Mouse (Mus musculus) kidney, adult 2 months (tissue): Measurements from ENCODE around the gene Nln. TPM values are rescaled to one million over a fixed set of nuclear protein-coding genes. Genes with fewer than 3 reads are reported as not detected.
A peak's percentile ranks its signal among the peaks of the same experiment; 100 is the strongest.

ENCODE experiments used
- DNase-seq: peaks from one replicate; pipeline ENCODE4 v3.0.0; 2021
- H3K27ac ChIP-seq: fragments of 200-500 bp; 2 replicates; pipeline ENCODE4 v1.5.1; 2012; ENCODE audit warnings: low read depth, low read length, control low read depth, inconsistent platforms; ENCODE audit not compliant: insufficient read depth
- H3K27me3 ChIP-seq: fragments of 200-500 bp; replicated peaks from 2 replicates; pipeline ENCODE4 v1.6.1; 2012; ENCODE audit warnings: mild to moderate bottlenecking, moderate library complexity, low read length, inconsistent platforms; ENCODE audit not compliant: control insufficient read depth, insufficient read depth
- H3K36me3 ChIP-seq: fragments of 200-500 bp; 2 replicates; pipeline ENCODE4 v1.6.1; 2012; ENCODE audit warnings: mild to moderate bottlenecking, moderate library complexity, low read length, inconsistent platforms; ENCODE audit not compliant: control insufficient read depth, insufficient read depth
- H3K4me1 ChIP-seq: fragments of 200-500 bp; 2 replicates; pipeline ENCODE4 v1.6.1; 2011; ENCODE audit warnings: low read length; ENCODE audit not compliant: control insufficient read depth, insufficient read depth
- H3K4me3 ChIP-seq: fragments of 200-500 bp; 2 replicates; pipeline ENCODE4 v1.5.1; 2011; ENCODE audit warnings: mild to moderate bottlenecking, low read depth, low read length, control low read depth; ENCODE audit not compliant: insufficient read depth
- CTCF ChIP-seq: fragments of 200-500 bp; conservative IDR thresholded peaks from 2 replicates; pipeline ENCODE4 v1.5.1; 2011; ENCODE audit warnings: low read depth, mild to moderate bottlenecking, control low read depth, low read length, moderate library complexity, mixed read lengths; ENCODE audit not compliant: insufficient read depth, insufficient read length
- POLR2A ChIP-seq: fragments of 200-500 bp; IDR thresholded peaks from one replicate; pipeline ENCODE4 v1.6.1; 2011; ENCODE audit warnings: low read depth, low read length, control low read depth
- WGBS: fragments of 180-500 bp; shearing (Covaris S2); methylation state at CpG from one replicate; pipeline ENCODE4 v1.1.7; 2018; 5-methylcytosine and 5-hydroxymethylcytosine counted together
- polyA plus RNA-seq: library from polyadenylated mRNA; depleted of rRNA; stranded (reverse); fragments of >200 nt; gene quantifications from 2 replicates; pipeline ENCODE4 v1.2.3, GENCODE M21; 2012

The Nln gene
- polyA plus RNA-seq, 1 experiment, result 11.3 TPM

DNA sequence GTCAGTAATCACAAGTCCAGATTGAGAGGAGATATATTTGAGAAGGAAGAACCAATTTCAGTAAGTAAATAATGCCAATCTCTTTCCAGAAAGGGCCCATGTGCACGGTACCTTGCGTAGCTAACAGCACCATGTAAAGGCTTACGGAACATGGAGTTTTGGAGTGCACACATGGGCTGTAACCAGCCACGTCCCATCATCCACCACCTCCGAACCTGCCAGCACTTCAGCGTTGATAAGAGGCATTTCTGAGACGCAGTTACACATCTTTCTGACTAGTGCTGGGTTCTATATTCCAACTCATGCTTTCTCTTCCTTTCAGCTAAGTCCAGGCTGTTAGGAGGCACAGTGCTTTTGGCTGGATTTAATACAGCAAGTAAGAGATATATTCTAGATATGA lies 12.2 kb downstream of the Nln start:
- Histone ChIP-seq H3K36me3 (no peaks in the 10 kb centered on the region), H3K27ac (no peak overlapping the region), H3K4me3 (no peak overlapping the region), H3K4me1 (no peaks in the 10 kb centered on the region), H3K27me3 (no peaks in the 10 kb centered on the region)
- no peak for DNase-seq
- no peak for TF ChIP-seq CTCF
- no peak for TF ChIP-seq POLR2A
- WGBS, result 95% methylated on average over 7 of the region's 7 CpGs

DNA sequence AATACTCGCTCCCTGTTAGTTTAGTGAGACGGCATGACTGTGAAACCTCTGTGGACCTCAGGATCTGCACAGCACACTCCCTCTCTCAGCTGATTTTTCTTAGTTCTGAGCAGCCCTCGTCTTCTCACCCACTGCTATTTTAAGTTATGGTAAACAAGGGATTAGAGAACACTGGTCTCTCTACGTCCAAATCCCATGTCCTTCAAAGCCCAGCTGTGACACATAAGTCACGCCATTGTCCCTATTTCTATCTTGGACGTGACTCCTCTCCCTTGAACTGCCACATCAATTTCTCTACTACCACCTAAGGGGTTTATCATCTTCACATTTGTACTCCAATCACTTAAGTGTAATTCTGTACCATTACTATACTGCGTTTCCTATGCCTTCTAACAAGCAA lies 13.5 kb downstream of the Nln start:
- TF ChIP-seq CTCF (no peak), POLR2A (no peak)
- no peak overlapping the region for H3K4me3 ChIP-seq
- no peaks in the 10 kb centered on the region for H3K4me1 ChIP-seq
- WGBS, result 88% methylated on average over 7 of the region's 7 CpGs
- no peak for DNase-seq
- H3K27ac ChIP-seq, result no peak overlapping the region
- no peaks in the 10 kb centered on the region for H3K36me3 ChIP-seq
- no peaks in the 10 kb centered on the region for H3K27me3 ChIP-seq

DNA sequence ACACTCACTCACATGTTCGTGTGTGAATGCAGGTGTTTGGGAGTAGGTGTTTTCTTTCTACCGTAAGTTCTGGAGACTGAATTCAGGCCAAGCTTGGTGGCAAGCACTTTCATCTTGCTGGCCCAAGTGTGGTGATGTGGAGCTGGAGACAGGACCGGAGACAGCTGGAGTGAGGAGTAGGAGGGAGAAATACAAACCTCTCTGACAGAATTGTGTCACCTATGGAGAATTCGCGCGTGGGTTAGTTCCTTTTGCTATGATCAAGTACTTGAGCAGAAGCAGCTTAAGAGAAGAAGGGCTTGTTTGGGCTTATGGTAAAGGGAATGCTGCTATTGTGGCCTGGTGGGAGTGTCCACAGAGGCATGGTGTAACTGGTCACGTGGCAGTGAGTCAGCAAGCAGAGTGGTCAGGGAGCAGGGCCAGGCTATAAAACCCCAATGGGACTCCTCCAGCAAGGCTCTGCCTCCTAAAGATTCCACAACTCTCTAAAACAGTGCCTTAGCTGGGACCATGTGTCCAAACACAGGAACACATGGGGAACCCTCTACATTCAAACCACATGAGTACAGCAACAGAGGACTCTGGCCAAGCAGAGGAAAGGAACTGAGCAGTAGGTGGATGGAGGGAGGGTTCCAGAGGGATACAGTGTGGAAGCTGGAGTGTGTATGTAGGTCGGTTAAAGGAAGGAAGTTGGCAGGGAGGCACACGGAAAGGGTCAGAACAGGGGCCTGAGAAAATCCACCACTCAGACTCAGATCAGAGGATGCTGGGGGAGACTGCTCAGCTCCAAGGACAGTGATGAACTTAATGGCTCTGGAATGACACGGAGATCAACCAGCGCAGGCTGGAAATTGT lies 14.7 kb downstream of the Nln start:
- H3K36me3 ChIP-seq, result no peaks in the 10 kb centered on the region
- no peaks in the 10 kb centered on the region for H3K27me3 ChIP-seq
- DNase-seq, result no peak
- no peak overlapping the region for H3K4me3 ChIP-seq
- 78% methylated on average over 11 of the region's 11 CpGs for WGBS
- no peak overlapping the region for H3K27ac ChIP-seq
- TF ChIP-seq POLR2A, result no peak
- no peaks in the 10 kb centered on the region for H3K4me1 ChIP-seq

DNA sequence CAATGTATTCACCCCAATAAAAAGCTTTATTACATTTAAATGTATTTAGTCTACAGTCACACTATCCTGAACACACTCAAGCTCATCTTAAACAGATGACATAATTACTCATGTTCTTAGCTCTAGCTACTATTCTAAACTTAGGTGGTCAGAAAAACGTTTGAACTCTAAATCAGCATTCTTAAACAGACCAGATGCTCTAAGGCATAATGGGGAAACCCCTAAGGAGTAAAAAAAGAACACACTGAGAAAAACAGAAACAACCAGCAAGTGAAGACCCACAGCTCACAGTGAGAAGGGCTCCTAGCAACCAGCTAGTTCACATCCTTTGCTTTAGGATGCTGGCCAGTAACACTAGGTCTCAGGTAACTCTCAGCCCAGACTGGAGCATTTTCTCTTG lies 17.7 kb downstream of the Nln start:
- Histone ChIP-seq H3K27me3 (no peaks in the 10 kb centered on the region), H3K4me1 (no peaks in the 10 kb centered on the region), H3K4me3 (no peak overlapping the region), H3K36me3 (no peaks in the 10 kb centered on the region), H3K27ac (no peak overlapping the region)
- WGBS, result 16% methylated on average over 1 of the region's 1 CpGs
- DNase-seq, result no peak
- TF ChIP-seq POLR2A, result no peak
- no peak for TF ChIP-seq CTCF

DNA sequence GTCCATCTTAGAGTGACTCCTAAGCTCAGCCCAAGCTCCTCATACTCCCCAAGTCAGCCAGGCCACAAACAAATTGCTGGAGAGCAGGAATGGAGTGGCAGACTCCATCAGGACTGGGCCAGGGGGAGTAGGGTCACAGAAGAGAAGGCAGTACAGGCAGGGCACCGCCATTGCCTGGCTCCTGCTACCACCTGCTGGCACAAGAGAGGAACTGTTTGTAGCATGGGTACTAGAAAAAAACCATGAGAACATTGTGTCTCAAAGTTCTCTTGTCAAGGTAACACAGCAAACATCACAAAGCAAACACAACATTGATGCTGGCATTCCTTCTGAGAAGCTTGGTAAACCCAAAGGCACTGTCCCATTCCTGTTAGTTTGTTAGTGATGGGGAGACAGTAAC lies 20.0 kb downstream of the Nln start:
- Histone ChIP-seq H3K4me3 (no peak overlapping the region), H3K36me3 (no peaks in the 10 kb centered on the region), H3K27ac (no peak overlapping the region), H3K4me1 (no peaks in the 10 kb centered on the region), H3K27me3 (no peaks in the 10 kb centered on the region)
- 7% methylated on average over 1 of the region's 1 CpGs for WGBS
- DNase-seq, result peak; percentile 56
- TF ChIP-seq CTCF, result peak; percentile 90
- TF ChIP-seq POLR2A, result no peak

DNA sequence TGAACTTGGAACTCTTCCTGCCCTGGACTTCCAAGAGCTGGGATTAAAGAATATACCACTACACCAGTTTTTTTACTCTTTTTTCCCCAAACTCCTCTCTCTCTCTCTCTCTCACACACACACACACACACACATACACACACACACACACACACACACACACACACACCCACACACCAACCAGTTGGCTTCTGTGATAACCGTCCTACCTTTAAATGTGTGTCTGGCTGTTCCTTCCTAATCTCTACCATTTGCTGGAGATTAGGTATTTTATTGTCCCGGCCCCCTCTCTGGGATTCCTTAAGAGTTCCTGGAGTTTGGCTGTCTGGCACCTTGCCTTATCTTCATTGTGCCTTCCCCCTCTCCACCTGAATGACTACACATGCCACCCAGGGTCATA lies 24.8 kb downstream of the Nln start:
- no peak for DNase-seq
- Histone ChIP-seq H3K27ac (no peak overlapping the region), H3K27me3 (no peaks in the 10 kb centered on the region), H3K36me3 (no peaks in the 10 kb centered on the region), H3K4me3 (no peak overlapping the region), H3K4me1 (no peaks in the 10 kb centered on the region)
- WGBS, result 85% methylated on average over 2 of the region's 2 CpGs
- TF ChIP-seq POLR2A (no peak), CTCF (no peak)

DNA sequence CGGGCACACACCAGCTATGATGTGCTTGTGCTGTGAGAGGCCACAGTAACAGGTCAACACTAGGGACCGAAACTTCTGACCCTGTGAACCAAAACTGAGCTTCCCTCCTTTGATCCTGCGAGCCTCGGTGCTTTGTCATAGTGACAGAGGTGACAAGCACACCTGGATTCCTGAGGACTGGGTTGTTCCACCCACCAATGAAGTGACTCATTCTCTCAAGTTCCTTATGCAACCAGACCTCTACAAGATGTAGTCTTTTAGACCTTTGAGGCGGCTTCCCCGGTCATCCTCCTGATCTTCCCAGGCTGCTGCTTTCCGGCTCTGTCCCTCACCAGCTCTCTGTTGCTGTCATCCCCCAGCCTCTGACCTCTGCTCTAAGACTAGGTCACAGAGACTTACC lies 26.9 kb downstream of the Nln start:
- H3K36me3 ChIP-seq, result no peaks in the 10 kb centered on the region
- H3K27me3 ChIP-seq, result no peaks in the 10 kb centered on the region
- WGBS, result 89% methylated on average over 7 of the region's 7 CpGs
- H3K27ac ChIP-seq, result no peak overlapping the region
- no peak overlapping the region for H3K4me3 ChIP-seq
- no peak for DNase-seq
- no peaks in the 10 kb centered on the region for H3K4me1 ChIP-seq
- TF ChIP-seq POLR2A (no peak), CTCF (no peak)
